Mouse (Mus musculus) lung, embryonic 16.5 days (tissue): ENCODE results near the gene Mcfd2. TPM values are rescaled to one million over a fixed set of nuclear protein-coding genes. Genes with fewer than 3 reads are reported as not detected.
"Not testable (repeated sequence)": the region's sequence is repeated elsewhere in the genome, so short reads cannot be mapped to it uniquely, and the experiment has no call there.

ENCODE experiments used
- ATAC-seq: fragments of 200-750 bp; cut with Nextera tagmentation; 2 replicates; pipeline ENCODE4 v1.8.0; 2017; ENCODE audit warnings: low read depth, mild to moderate bottlenecking, moderate library complexity
- H3K27ac ChIP-seq: fragments of 300-500 bp; sonication (generic); 2 replicates; pipeline ENCODE4 v1.5.1; 2014; ENCODE audit warnings: mild to moderate bottlenecking, control low read depth, low read length
- H3K27me3 ChIP-seq: fragments of 300-500 bp; sonication (generic); 2 replicates; pipeline ENCODE4 v1.6.1; 2014; ENCODE audit warnings: low read depth, low read length, mixed read lengths; ENCODE audit not compliant: control insufficient read depth, insufficient read depth
- H3K36me3 ChIP-seq: fragments of 300-500 bp; sonication (generic); 2 replicates; pipeline ENCODE4 v1.6.1; 2014; ENCODE audit warnings: low read length; ENCODE audit not compliant: control insufficient read depth, insufficient read depth
- H3K4me1 ChIP-seq: fragments of 300-500 bp; sonication (generic); replicated peaks from 2 replicates; pipeline ENCODE4 v1.6.1; 2014; ENCODE audit warnings: low read length, mixed read lengths; ENCODE audit not compliant: control insufficient read depth, insufficient read depth
- H3K4me2 ChIP-seq: fragments of 300-500 bp; sonication (generic); 2 replicates; pipeline ENCODE4 v1.6.1; 2014; ENCODE audit warnings: low read depth, low read length, control low read depth
- H3K4me3 ChIP-seq: fragments of 300-500 bp; sonication (generic); 2 replicates; pipeline ENCODE4 v1.5.1; 2014; ENCODE audit warnings: mild to moderate bottlenecking, low read length, control low read depth
- H3K9ac ChIP-seq: fragments of 300-500 bp; sonication (generic); 2 replicates; pipeline ENCODE4 v1.6.1; 2014; ENCODE audit warnings: low read length, control low read depth
- H3K9me3 ChIP-seq: fragments of 300-500 bp; sonication (generic); 2 replicates; pipeline ENCODE4 v1.6.1; 2016; ENCODE audit warnings: low read length; ENCODE audit not compliant: control insufficient read depth
- WGBS: fragments of 180-500 bp; shearing (Covaris S2); extraction: QIAGEN DNeasy Blood & Tissue Kit; methylation state at CpG from one replicate; pipeline ENCODE4 v1.1.7; 2014; 5-methylcytosine and 5-hydroxymethylcytosine counted together
- polyA plus RNA-seq: library from polyadenylated mRNA; unstranded; fragments of >200 nt; fragmentation: Nextera tagmentation; extraction: Ambion mirVana; gene quantifications from 2 replicates; pipeline ENCODE4 v1.2.1, GENCODE M21; 2015

Mcfd2 gene
- polyA plus RNA-seq, 1 experiment from 2014 or later: 113 TPM

DNA sequence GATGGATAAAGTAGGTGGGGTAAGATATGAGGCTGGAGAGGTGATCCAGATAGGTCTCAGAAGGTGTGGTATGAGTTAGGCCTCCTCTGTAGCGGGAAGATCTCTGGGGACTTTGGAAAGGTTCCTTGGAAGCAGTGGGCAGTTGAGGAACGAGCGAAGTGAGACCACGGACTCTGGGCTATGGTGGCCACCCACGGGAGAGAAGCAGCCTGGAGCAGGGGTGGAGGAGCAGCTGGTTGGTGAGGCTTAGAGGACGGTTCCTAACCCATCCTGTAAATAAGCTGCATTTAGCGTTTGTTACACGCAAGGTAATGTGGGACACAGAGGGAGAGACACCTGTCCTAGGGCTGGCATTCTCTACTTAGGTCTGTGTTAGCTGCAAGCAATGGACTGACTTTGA is 39.3 kb upstream of the Mcfd2 start:
- Histone ChIP-seq H3K4me2 (no peak overlapping the region), H3K27ac (no peak overlapping the region), H3K36me3 (no peaks in the 10 kb centered on the region), H3K9ac (no peak overlapping the region), H3K4me1 (peaks cover 9% of the 10 kb centered on the region), H3K4me3 (no peak overlapping the region), H3K9me3 (no peaks in the 10 kb centered on the region), H3K27me3 (no peaks in the 10 kb centered on the region)
- 88% methylated on average over 8 of the region's 8 CpGs for WGBS
- ATAC-seq: no peak

DNA sequence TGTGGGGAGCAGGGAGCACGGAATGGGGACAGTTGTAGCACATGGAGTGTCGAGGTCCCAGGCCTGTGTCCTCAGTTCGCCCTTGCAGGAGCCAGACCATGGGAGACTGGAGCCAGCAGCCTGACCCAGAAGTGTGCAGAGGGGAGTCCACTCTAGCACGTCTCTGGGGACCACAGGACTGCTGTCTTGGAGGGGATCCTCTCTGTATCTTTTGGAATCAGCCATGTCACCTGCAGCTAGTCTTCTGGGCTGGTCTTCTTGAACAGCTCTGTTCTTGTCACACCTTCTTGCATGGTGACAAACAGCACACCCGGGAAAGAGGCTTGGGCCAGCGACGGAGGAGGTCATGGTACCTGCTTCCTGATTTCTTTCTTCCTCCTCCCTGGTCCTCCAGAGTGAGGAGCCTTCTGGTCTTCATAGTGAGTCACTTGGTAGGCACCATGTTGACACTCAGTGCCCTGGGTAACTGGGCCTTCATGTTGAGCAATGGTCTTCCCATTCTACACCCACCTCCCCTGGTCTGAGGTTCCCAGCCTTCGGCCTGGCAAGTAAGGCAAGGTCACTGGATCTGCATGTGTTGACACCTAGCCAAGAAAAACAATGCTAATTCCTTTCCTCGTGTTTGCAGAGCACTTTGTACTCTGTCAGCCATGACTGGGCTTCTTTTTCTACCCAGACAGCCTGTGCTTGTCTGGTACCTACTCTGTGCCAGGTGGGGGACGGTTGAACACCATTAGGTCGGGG is 38.6 kb upstream of the Mcfd2 start:
- Histone ChIP-seq H3K4me2 (no peak overlapping the region), H3K27me3 (no peaks in the 10 kb centered on the region), H3K9me3 (no peaks in the 10 kb centered on the region), H3K27ac (no peak overlapping the region), H3K4me1 (peaks cover 9% of the 10 kb centered on the region), H3K4me3 (no peak overlapping the region), H3K36me3 (no peaks in the 10 kb centered on the region), H3K9ac (no peak overlapping the region)
- no peak for ATAC-seq
- WGBS: 66% methylated on average over 11 of the region's 11 CpGs

- Histone ChIP-seq H3K27me3 (no peaks in the 10 kb centered on the region), H3K4me2 (no peak overlapping the region), H3K9ac (no peak overlapping the region), H3K4me3 (no peak overlapping the region), H3K4me1 (peaks cover 11% of the 10 kb centered on the region), H3K9me3 (no peaks in the 10 kb centered on the region), H3K36me3 (no peaks in the 10 kb centered on the region), H3K27ac (peak overlapping the region; percentile 50)
- no peak for ATAC-seq
- WGBS: 52% methylated on average over 13 of the region's 13 CpGs
Observed at GRCm38 (mm10) chr17:87302014-87302794, 36.5 kb upstream of the Mcfd2 start.

DNA sequence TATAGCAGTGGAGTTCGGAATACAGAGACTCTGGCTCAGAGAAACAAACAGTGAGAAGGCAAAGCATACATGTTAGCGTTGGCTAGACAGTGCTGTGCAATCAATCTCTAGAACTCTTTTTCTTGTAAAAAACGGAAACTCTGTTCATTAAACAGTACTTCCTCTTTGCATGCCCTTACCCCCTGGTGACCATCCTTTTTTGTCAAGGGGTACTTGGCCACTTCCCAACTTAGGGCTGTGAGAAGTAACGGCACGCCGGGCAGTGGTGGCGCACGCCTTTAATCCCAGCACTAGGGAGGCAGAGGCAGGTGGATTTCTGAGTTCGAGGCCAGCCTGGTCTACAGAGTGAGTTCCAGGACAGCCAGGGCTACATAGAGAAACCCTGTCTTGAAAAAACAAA is 35.9 kb upstream of the Mcfd2 start:
- ATAC-seq, H3K9ac ChIP-seq, H3K27me3 ChIP-seq, H3K36me3 ChIP-seq, H3K9me3 ChIP-seq, H3K4me2 ChIP-seq, H3K4me3 ChIP-seq, H3K27ac ChIP-seq: not testable (repeated sequence)
- H3K4me1 ChIP-seq: peaks cover 11% of the 10 kb centered on the region
- WGBS: 78% methylated on average over 8 of the region's 9 CpGs

- no peak for ATAC-seq
- no peak overlapping the region for H3K4me3 ChIP-seq
- no peak overlapping the region for H3K27ac ChIP-seq
- H3K9me3 ChIP-seq: no peaks in the 10 kb centered on the region
- H3K4me2 ChIP-seq: no peak overlapping the region
- peaks cover 11% of the 10 kb centered on the region for H3K4me1 ChIP-seq
- no peaks in the 10 kb centered on the region for H3K36me3 ChIP-seq
- H3K9ac ChIP-seq: no peak overlapping the region
- 66% methylated on average over 10 of the region's 10 CpGs for WGBS
- no peaks in the 10 kb centered on the region for H3K27me3 ChIP-seq
Observed at GRCm38 (mm10) chr17:87300340-87300739, 34.6 kb upstream of the Mcfd2 start.

- Histone ChIP-seq H3K27me3 (no peaks in the 10 kb centered on the region), H3K36me3 (no peaks in the 10 kb centered on the region), H3K4me1 (peaks cover 11% of the 10 kb centered on the region), H3K4me2 (no peak overlapping the region), H3K27ac (0 out of 2 replicates have a peak overlapping the region, but pooled peaks have one; percentile 4), H3K9ac (no peak overlapping the region; the same call in 1 of the 2 replicates), H3K4me3 (no peak overlapping the region), H3K9me3 (no peaks in the 10 kb centered on the region)
- ATAC-seq: peak; percentile 45
- 56% methylated on average over 6 of the region's 6 CpGs for WGBS
Observed at GRCm38 (mm10) chr17:87298944-87299343, 33.2 kb upstream of the Mcfd2 start.

DNA sequence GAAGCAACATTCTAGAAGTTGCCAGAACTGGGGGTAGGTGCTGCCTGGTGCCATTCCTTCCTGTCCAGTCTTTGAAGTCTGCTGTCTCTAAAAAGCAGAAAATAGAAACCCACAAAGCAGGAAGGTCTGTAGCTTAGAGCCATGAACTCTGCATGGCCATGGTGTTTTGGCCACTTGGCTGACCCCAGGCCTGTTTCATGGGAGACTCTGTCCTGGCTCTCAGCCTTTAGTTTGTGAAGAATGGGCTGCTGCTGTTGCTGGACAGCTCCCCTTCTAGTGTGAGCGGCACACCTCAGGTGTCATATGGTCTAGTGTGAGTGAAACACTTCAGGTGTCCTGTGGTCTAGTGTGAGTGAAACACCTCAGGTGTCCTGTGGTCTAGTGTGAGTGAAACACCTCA is 31.0 kb upstream of the Mcfd2 start:
- WGBS: 75% methylated on average over 1 of the region's 1 CpGs
- H3K27ac ChIP-seq, H3K9me3 ChIP-seq, H3K4me2 ChIP-seq, H3K4me3 ChIP-seq, ATAC-seq, H3K4me1 ChIP-seq, H3K9ac ChIP-seq, H3K36me3 ChIP-seq, H3K27me3 ChIP-seq: not testable (repeated sequence)

- Histone ChIP-seq H3K36me3 (no peaks in the 10 kb centered on the region), H3K4me3 (no peak overlapping the region), H3K27me3 (no peaks in the 10 kb centered on the region), H3K27ac (no peak overlapping the region), H3K4me2 (no peak overlapping the region), H3K4me1 (peaks cover 2% of the 10 kb centered on the region; the same call in 1 of the 2 replicates), H3K9me3 (no peaks in the 10 kb centered on the region), H3K9ac (no peak overlapping the region)
- ATAC-seq: no peak
- WGBS: 78% methylated on average over 7 of the region's 7 CpGs
Observed at GRCm38 (mm10) chr17:87295738-87296137, 30.0 kb upstream of the Mcfd2 start.

GRCm38 (mm10) chr17:87293125-87293524 is 27.4 kb upstream of the Mcfd2 start:
- Histone ChIP-seq H3K4me3 (no peak overlapping the region), H3K36me3 (no peaks in the 10 kb centered on the region), H3K27me3 (no peaks in the 10 kb centered on the region), H3K27ac (no peak overlapping the region), H3K9me3 (no peaks in the 10 kb centered on the region), H3K9ac (no peak overlapping the region), H3K4me2 (no peak overlapping the region), H3K4me1 (no peaks in the 10 kb centered on the region)
- no peak for ATAC-seq
- WGBS: 73% methylated on average over 5 of the region's 5 CpGs
